Mouse (Mus musculus): Measurements from ENCODE around the gene Il17c.

DNA sequence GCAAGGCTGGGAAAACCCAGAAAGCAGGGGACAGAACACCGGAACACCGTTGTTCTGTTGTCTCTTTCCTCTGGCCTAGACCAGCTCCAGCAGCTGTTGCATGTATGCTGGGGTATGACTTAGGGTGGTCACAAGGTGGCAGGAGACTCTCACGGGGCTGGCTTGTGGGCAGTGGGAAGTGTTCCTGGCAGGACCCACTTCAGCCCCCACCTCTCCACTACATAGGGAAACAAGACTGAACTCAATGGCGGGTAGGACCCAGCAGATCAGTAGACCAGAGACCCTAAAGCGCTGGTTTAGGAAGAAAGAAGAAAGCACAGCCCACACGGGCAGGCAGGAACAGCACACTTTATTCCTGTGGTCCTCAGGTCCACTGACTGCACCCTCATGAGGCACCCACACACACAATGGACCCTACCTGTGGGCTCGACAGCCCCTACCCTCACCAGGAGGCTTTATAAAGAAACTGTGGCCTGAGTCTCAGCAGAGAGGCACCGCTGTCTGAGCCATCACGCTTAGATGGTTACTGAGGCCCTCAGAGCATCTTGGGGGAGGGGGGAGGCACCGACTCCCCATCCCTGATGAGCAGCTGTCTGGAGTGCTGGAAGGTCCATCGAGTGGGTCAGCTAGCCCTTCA, 11.6 kb downstream of the Il17c start:
- TF ChIP-seq CTCF (IDR thresholded peaks at IDR 0.05; ENCODE audit: low read depth) = peak; percentile 55
- no peak for TF ChIP-seq EP300 (IDR thresholded peaks at IDR 0.05; ENCODE audit: low read depth)

Data from liver, embryonic 14.5 days (tissue).